Mouse (Mus musculus) forebrain, embryonic 15.5 days (tissue): ENCODE results near the gene Susd6. TPM values are rescaled to one million over a fixed set of nuclear protein-coding genes. Genes with fewer than 3 reads are reported as not detected.

Source experiments
- ATAC-seq: fragments of 200-750 bp; cut with Nextera tagmentation; replicated peaks from 2 replicates; pipeline ENCODE4 v1.8.0; 2017; ENCODE audit warnings: mild to moderate bottlenecking, moderate TSS enrichment, moderate library complexity
- H3K27ac ChIP-seq: fragments of 300-500 bp; sonication (generic); replicated peaks from 2 replicates; pipeline ENCODE4 v1.5.1; 2015; ENCODE audit warnings: mild to moderate bottlenecking, inconsistent platforms
- H3K27me3 ChIP-seq: fragments of 300-500 bp; sonication (generic); 2 replicates; pipeline ENCODE4 v1.6.1; 2015; ENCODE audit warnings: inconsistent platforms
- H3K36me3 ChIP-seq: fragments of 300-500 bp; sonication (generic); 2 replicates; pipeline ENCODE4 v1.6.1; 2015; ENCODE audit warnings: mild to moderate bottlenecking, inconsistent platforms
- H3K4me1 ChIP-seq: fragments of 300-500 bp; sonication (generic); 2 replicates; pipeline ENCODE4 v1.6.1; 2015; ENCODE audit warnings: inconsistent platforms
- H3K4me2 ChIP-seq: fragments of 300-500 bp; sonication (generic); replicated peaks from 2 replicates; pipeline ENCODE4 v1.6.1; 2015; ENCODE audit warnings: mild to moderate bottlenecking, inconsistent platforms
- H3K4me3 ChIP-seq: fragments of 300-500 bp; sonication (generic); 2 replicates; pipeline ENCODE4 v1.5.1; 2015; ENCODE audit warnings: mild to moderate bottlenecking, inconsistent platforms
- H3K9ac ChIP-seq: fragments of 300-500 bp; sonication (generic); replicated peaks from 2 replicates; pipeline ENCODE4 v1.6.1; 2015; ENCODE audit warnings: mild to moderate bottlenecking, inconsistent platforms
- H3K9me3 ChIP-seq: fragments of 300-500 bp; sonication (generic); 2 replicates; pipeline ENCODE4 v1.6.1; 2016; ENCODE audit warnings: inconsistent platforms
- WGBS: fragments of 180-500 bp; shearing (Covaris S2); methylation state at CpG from one replicate; pipeline ENCODE4 v1.1.7; 2015; ENCODE audit warnings: mixed read lengths; 5-methylcytosine and 5-hydroxymethylcytosine counted together
- polyA plus RNA-seq: library from polyadenylated mRNA; unstranded; fragments of >200 nt; fragmentation: Nextera tagmentation; extraction: Ambion mirVana; gene quantifications from 2 replicates; pipeline ENCODE4 v1.2.1, GENCODE M21; 2015

The Susd6 gene
- polyA plus RNA-seq, 1 experiment from 2014 or later = 14.3 TPM

- H3K36me3 ChIP-seq = no peaks in the 10 kb centered on the region
- no peaks in the 10 kb centered on the region for H3K27me3 ChIP-seq
- 87% methylated on average over 1 of the region's 1 CpGs for WGBS
- ATAC-seq = no peak
- no peak overlapping the region for H3K4me3 ChIP-seq
- H3K9me3 ChIP-seq = no peaks in the 10 kb centered on the region
- peaks cover 9% of the 10 kb centered on the region; the same call in 1 of the 2 replicates for H3K4me1 ChIP-seq
- no peak overlapping the region for H3K4me2 ChIP-seq
- H3K9ac ChIP-seq = no peak overlapping the region
- H3K27ac ChIP-seq = no peak overlapping the region
Measured at GRCm38 (mm10) chr12:80832313-80832712, 42.0 kb downstream of the Susd6 start.

GRCm38 (mm10) chr12:80833541-80833940 is 43.2 kb downstream of the Susd6 start:
- H3K27me3 ChIP-seq = no peaks in the 10 kb centered on the region
- H3K36me3 ChIP-seq = no peaks in the 10 kb centered on the region
- H3K4me1 ChIP-seq = peaks cover 4% of the 10 kb centered on the region; the same call in 1 of the 2 replicates
- no peaks in the 10 kb centered on the region for H3K9me3 ChIP-seq
- ATAC-seq = no peak
- no peak overlapping the region for H3K4me3 ChIP-seq
- H3K4me2 ChIP-seq = no peak overlapping the region
- 65% methylated on average over 2 of the region's 2 CpGs for WGBS
- H3K9ac ChIP-seq = no peak overlapping the region
- H3K27ac ChIP-seq = no peak overlapping the region

- Histone ChIP-seq H3K27me3 (no peaks in the 10 kb centered on the region), H3K9ac (no peak overlapping the region), H3K27ac (no peak overlapping the region), H3K4me1 (no peaks in the 10 kb centered on the region; the same call in 1 of the 2 replicates), H3K4me3 (no peak overlapping the region), H3K4me2 (no peak overlapping the region), H3K9me3 (no peaks in the 10 kb centered on the region), H3K36me3 (no peaks in the 10 kb centered on the region)
- ATAC-seq = no peak
- WGBS = 99% methylated on average over 3 of the region's 3 CpGs
Measured at GRCm38 (mm10) chr12:80834156-80834900, 44.0 kb downstream of the Susd6 start.

GRCm38 (mm10) chr12:80834901-80835570 is 44.7 kb downstream of the Susd6 start:
- Histone ChIP-seq H3K9me3 (no peaks in the 10 kb centered on the region), H3K4me3 (no peak overlapping the region), H3K4me1 (no peaks in the 10 kb centered on the region), H3K27ac (no peak overlapping the region), H3K36me3 (no peaks in the 10 kb centered on the region), H3K9ac (no peak overlapping the region), H3K4me2 (no peak overlapping the region), H3K27me3 (no peaks in the 10 kb centered on the region)
- WGBS = 96% methylated on average over 7 of the region's 8 CpGs
- ATAC-seq = no peak

- H3K4me1 ChIP-seq = no peaks in the 10 kb centered on the region
- no peaks in the 10 kb centered on the region for H3K27me3 ChIP-seq
- 81% methylated on average over 3 of the region's 3 CpGs for WGBS
- no peak overlapping the region for H3K9ac ChIP-seq
- H3K9me3 ChIP-seq = no peaks in the 10 kb centered on the region
- H3K36me3 ChIP-seq = no peaks in the 10 kb centered on the region
- H3K4me3 ChIP-seq = no peak overlapping the region
- H3K4me2 ChIP-seq = no peak overlapping the region
- no peak for ATAC-seq
- H3K27ac ChIP-seq = no peak overlapping the region
Measured at GRCm38 (mm10) chr12:80837614-80838013, 47.3 kb downstream of the Susd6 start.

- H3K9ac ChIP-seq = no peak overlapping the region
- no peaks in the 10 kb centered on the region for H3K9me3 ChIP-seq
- no peak for ATAC-seq
- H3K27ac ChIP-seq = no peak overlapping the region
- no peak overlapping the region for H3K4me3 ChIP-seq
- no peaks in the 10 kb centered on the region for H3K36me3 ChIP-seq
- no peaks in the 10 kb centered on the region for H3K27me3 ChIP-seq
- no peaks in the 10 kb centered on the region for H3K4me1 ChIP-seq
- H3K4me2 ChIP-seq = no peak overlapping the region
Measured at GRCm38 (mm10) chr12:80838271-80838670, 48.0 kb downstream of the Susd6 start.

- no peaks in the 10 kb centered on the region for H3K36me3 ChIP-seq
- no peak overlapping the region for H3K4me3 ChIP-seq
- WGBS = 81% methylated on average over 2 of the region's 2 CpGs
- no peaks in the 10 kb centered on the region for H3K9me3 ChIP-seq
- no peak overlapping the region for H3K4me2 ChIP-seq
- no peak for ATAC-seq
- peaks cover 5% of the 10 kb centered on the region for H3K4me1 ChIP-seq
- H3K27ac ChIP-seq = no peak overlapping the region
- H3K9ac ChIP-seq = no peak overlapping the region
- no peaks in the 10 kb centered on the region for H3K27me3 ChIP-seq
Measured at GRCm38 (mm10) chr12:80838787-80839186, 48.5 kb downstream of the Susd6 start.

DNA sequence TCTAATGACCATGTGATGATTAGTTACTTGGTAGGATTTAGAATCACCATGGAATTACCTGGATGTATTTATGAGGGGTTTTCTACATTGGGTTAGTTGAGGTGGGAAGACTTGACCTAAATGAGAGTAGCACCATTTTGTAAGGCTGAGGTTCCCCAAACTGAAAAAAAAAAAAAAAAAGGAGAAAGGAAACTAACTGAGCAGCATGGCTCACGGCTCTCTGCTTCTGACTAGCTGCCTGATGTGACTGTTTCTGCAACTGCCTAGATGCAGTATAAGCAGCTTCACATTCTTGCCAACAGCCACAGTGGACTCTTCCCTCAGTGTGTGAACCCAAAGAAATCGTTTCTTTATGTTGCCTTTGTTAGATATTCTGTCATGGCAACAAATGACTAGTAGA is 49.3 kb downstream of the Susd6 start:
- Histone ChIP-seq H3K36me3 (no peaks in the 10 kb centered on the region), H3K9me3 (no peaks in the 10 kb centered on the region), H3K9ac (no peak overlapping the region), H3K4me3 (no peak overlapping the region), H3K27me3 (no peaks in the 10 kb centered on the region), H3K4me1 (peaks cover 11% of the 10 kb centered on the region), H3K27ac (no peak overlapping the region), H3K4me2 (no peak overlapping the region)
- ATAC-seq = no peak
- WGBS = 61% methylated on average over 2 of the region's 2 CpGs

- 97% methylated on average over 1 of the region's 1 CpGs for WGBS
- Histone ChIP-seq H3K27me3 (no peaks in the 10 kb centered on the region), H3K9ac (no peak overlapping the region), H3K9me3 (no peaks in the 10 kb centered on the region), H3K27ac (no peak overlapping the region), H3K36me3 (no peaks in the 10 kb centered on the region), H3K4me3 (no peak overlapping the region), H3K4me2 (no peak overlapping the region), H3K4me1 (peaks cover 13% of the 10 kb centered on the region)
- no peak for ATAC-seq
Measured at GRCm38 (mm10) chr12:80841618-80842017, 51.3 kb downstream of the Susd6 start.

GRCm38 (mm10) chr12:80842609-80843008 is 52.3 kb downstream of the Susd6 start:
- Histone ChIP-seq H3K4me2 (no peak overlapping the region), H3K27ac (no peak overlapping the region), H3K27me3 (no peaks in the 10 kb centered on the region), H3K4me3 (no peak overlapping the region), H3K9ac (no peak overlapping the region), H3K36me3 (no peaks in the 10 kb centered on the region), H3K4me1 (peaks cover 19% of the 10 kb centered on the region), H3K9me3 (no peaks in the 10 kb centered on the region)
- 96% methylated on average over 1 of the region's 1 CpGs for WGBS
- no peak for ATAC-seq

GRCm38 (mm10) chr12:80843236-80843635 is 52.9 kb downstream of the Susd6 start:
- Histone ChIP-seq H3K36me3 (no peaks in the 10 kb centered on the region), H3K4me2 (no peak overlapping the region), H3K4me1 (peaks cover 19% of the 10 kb centered on the region), H3K4me3 (no peak overlapping the region), H3K27ac (no peak overlapping the region), H3K9me3 (no peaks in the 10 kb centered on the region), H3K27me3 (no peaks in the 10 kb centered on the region), H3K9ac (no peak overlapping the region)
- ATAC-seq = no peak
- WGBS = 78% methylated on average over 2 of the region's 2 CpGs

DNA sequence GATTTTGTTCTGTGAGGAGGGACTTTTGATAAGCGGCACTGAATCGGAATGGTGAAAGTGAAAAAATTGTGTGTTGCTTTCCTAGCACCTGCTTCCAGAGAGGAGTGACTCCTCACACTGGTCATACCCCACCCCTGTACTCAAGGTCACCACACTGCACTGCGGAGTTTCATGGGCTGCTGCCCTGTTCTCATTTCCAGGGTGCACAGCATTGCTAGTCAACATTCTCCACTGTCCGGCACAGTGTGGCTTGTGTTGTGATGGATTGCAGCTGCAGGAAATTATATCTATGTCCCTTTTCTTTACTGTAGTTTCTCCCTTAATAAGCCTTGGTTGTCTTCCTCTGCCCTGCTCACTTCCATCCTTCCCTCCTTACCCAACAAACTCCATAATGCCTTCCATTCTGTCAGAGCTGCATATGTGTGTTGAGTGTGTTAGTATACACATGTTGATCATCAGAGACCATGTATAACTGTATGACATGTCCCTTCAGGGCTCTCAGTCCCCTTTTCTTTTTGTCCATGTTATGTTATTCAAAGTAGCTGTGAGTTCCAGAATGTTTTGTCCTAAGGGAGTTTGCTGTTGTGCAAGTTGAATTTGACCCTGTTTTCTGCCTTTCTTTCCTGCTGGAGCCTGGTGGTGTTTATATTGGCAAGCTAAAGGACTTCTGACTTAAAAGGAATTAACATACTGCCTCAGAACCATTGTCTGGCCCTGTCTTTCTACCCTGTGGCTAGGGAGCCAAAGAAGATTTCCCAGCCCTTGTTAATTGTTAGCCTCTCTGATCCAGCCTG is 53.5 kb downstream of the Susd6 start:
- ATAC-seq = no peak
- Histone ChIP-seq H3K9ac (no peak overlapping the region), H3K4me2 (no peak overlapping the region), H3K27me3 (no peaks in the 10 kb centered on the region), H3K27ac (peak overlapping the region; percentile 28; the same call in 1 of the 2 replicates), H3K9me3 (no peaks in the 10 kb centered on the region), H3K4me1 (peaks cover 19% of the 10 kb centered on the region), H3K36me3 (no peaks in the 10 kb centered on the region), H3K4me3 (no peak overlapping the region)
- WGBS = 77% methylated on average over 4 of the region's 4 CpGs
